Mouse (Mus musculus) left cerebral cortex, postnatal 36 days (tissue): Measurements from ENCODE around the gene B9d1. TPM values are rescaled to one million over a fixed set of nuclear protein-coding genes. Genes with fewer than 3 reads are reported as not detected.

Experiments used
- DNase-seq, 2 experiments: peaks; one replicate each; pipeline ENCODE4 v3.0.0; 2021 to 2022; ENCODE audit warnings: low spot score in 2 of 2, mixed read lengths in 1 of 2
- intact Hi-C: fragments of 180-260 bp; cut with DNase I; formaldehyde crosslinking; loops from one replicate; pipeline ENCODE4 v1.15.1; 2025
- total RNA-seq, 2 experiments: library from RNA; stranded (reverse); gene quantifications; 2 replicates each; pipeline ENCODE4 v1.2.3; 2021

The B9d1 gene
- total RNA-seq, 2 experiments from 2014 or later, result 40.3 to 44.4 TPM

GRCm38 (mm10) chr11:61529268-61529713 lies 24.3 kb downstream of the B9d1 start:
- DNase-seq, result no peak
- intact Hi-C loops, result loop anchor here (5.0 kb wide), 1 partner anchor 183 kb away; no protein-coding TSS in a partner anchor

GRCm38 (mm10) chr11:61532820-61533219 lies 27.9 kb downstream of the B9d1 start:
- intact Hi-C loops, result loop anchor here (5.0 kb wide), 1 partner anchor 44 kb away; the partner anchor contains the start of gene Epn2

GRCm38 (mm10) chr11:61533571-61533970 lies 28.6 kb downstream of the B9d1 start:
- intact Hi-C loops, result loop anchor here (5.0 kb wide), 1 partner anchor 44 kb away; the partner anchor contains the start of gene Epn2
- no peak for DNase-seq

More at GRCm38 (mm10) chr11:61532820-61533219, 27.9 kb downstream of the B9d1 start:
- no peak for DNase-seq

- intact Hi-C loops, result no loop called here
- DNase-seq, result no peak
These were observed 30.6 kb downstream of the B9d1 start for GRCm38 (mm10) chr11:61535530-61535929.

GRCm38 (mm10) chr11:61536952-61537351 lies 32.0 kb downstream of the B9d1 start:
- intact Hi-C loops, result no loop called here

GRCm38 (mm10) chr11:61537362-61537761 lies 32.4 kb downstream of the B9d1 start:
- intact Hi-C loops, result no loop called here
- DNase-seq, result peak in 1 of 2 experiments; percentile 26

More at GRCm38 (mm10) chr11:61536952-61537351, 32.0 kb downstream of the B9d1 start:
- DNase-seq, result no peak

- intact Hi-C loops, result no loop called here
These were observed 35.7 kb downstream of the B9d1 start for GRCm38 (mm10) chr11:61540642-61541041.

GRCm38 (mm10) chr11:61541106-61541505 lies 36.2 kb downstream of the B9d1 start:
- intact Hi-C loops, result no loop called here

More at GRCm38 (mm10) chr11:61540642-61541041, 35.7 kb downstream of the B9d1 start:
- no peak for DNase-seq

GRCm38 (mm10) chr11:61545586-61545985 lies 40.6 kb downstream of the B9d1 start:
- intact Hi-C loops, result no loop called here
- DNase-seq, result no peak

More at GRCm38 (mm10) chr11:61541106-61541505, 36.2 kb downstream of the B9d1 start:
- no peak for DNase-seq

- DNase-seq, result no peak
- intact Hi-C loops, result no loop called here
These were observed 41.5 kb downstream of the B9d1 start for GRCm38 (mm10) chr11:61546452-61546851.

GRCm38 (mm10) chr11:61547710-61548109 lies 42.8 kb downstream of the B9d1 start:
- intact Hi-C loops, result no loop called here
- no peak for DNase-seq

GRCm38 (mm10) chr11:61550631-61551030 lies 45.7 kb downstream of the B9d1 start:
- intact Hi-C loops, result no loop called here

GRCm38 (mm10) chr11:61553015-61553754 lies 48.2 kb downstream of the B9d1 start:
- intact Hi-C loops, result no loop called here
- no peak for DNase-seq

More at GRCm38 (mm10) chr11:61550631-61551030, 45.7 kb downstream of the B9d1 start:
- DNase-seq, result no peak

GRCm38 (mm10) chr11:61559572-61559971 lies 54.6 kb downstream of the B9d1 start:
- intact Hi-C loops, result no loop called here
- DNase-seq, result no peak

- no peak for DNase-seq
- intact Hi-C loops, result no loop called here
These were observed 57.5 kb downstream of the B9d1 start for GRCm38 (mm10) chr11:61562421-61562820.

Other genes starting within 250 kb of the B9d1 start
- 10 to 100 TPM; 51.1 to 52.1 TPM for gene Aldh3a2, start 237.7 kb upstream of the B9d1 start, total RNA-seq
- not detected for gene Slc47a2, start 162.3 kb upstream of the B9d1 start, total RNA-seq
- 1 to 10 TPM in 1 of 2 experiments, under 1 TPM in 1; 0.99 to 1.9 TPM for gene Slc47a1, start 126.8 kb upstream of the B9d1 start, total RNA-seq
- 100 to 1,000 TPM; 274 to 345 TPM for gene Rnf112, start 51.0 kb upstream of the B9d1 start, total RNA-seq
- gene Mfap4, start 19.7 kb upstream of the B9d1 start, total RNA-seq, result 1 to 10 TPM; 2.6 to 3.3 TPM
- gene Mapk7, start 10.7 kb upstream of the B9d1 start, total RNA-seq, result 10 to 100 TPM; 21.6 to 22.9 TPM
- gene Epn2, start 74.5 kb downstream of the B9d1 start, total RNA-seq, result 100 to 1,000 TPM; 111 to 126 TPM
- gene Grap, start 148.1 kb downstream of the B9d1 start, total RNA-seq, result 1 to 10 TPM; 5.2 to 5.5 TPM
- under 1 TPM in 1 of 2 experiments, not detected in 1; 0.07 TPM for gene Fam83g, start 178.9 kb downstream of the B9d1 start, total RNA-seq
- under 1 TPM; 0.22 to 0.23 TPM for gene Slc5a10, start 215.7 kb downstream of the B9d1 start, total RNA-seq